Mouse (Mus musculus): ENCODE data around the gene Six6.

Gene Six6

GRCm38 (mm10) chr12:72939616-72940015, at the start of gene Six6:
Gene Six6, plus strand, starts transcription at chr12:72939892.
- no peak for DNase-seq (ENCODE audit: extremely low read depth, low read depth, low spot score)

GRCm38 (mm10) chr12:72917159-72917993, 22.3 kb upstream of the Six6 start:
- no peak for DNase-seq (ENCODE audit: extremely low read depth, low read depth, low spot score)

GRCm38 (mm10) chr12:72936751-72937150, 2.9 kb upstream of the Six6 start:
- DNase-seq (ENCODE audit: extremely low read depth, low read depth, low spot score) = no peak

- no peak for DNase-seq (ENCODE audit: extremely low read depth, low read depth, low spot score)
Observed at GRCm38 (mm10) chr12:72937537-72938120, 2.1 kb upstream of the Six6 start.

GRCm38 (mm10) chr12:72938176-72938575, 1.5 kb upstream of the Six6 start:
- DNase-seq (ENCODE audit: extremely low read depth, low read depth, low spot score) = no peak

GRCm38 (mm10) chr12:72938600-72939490, 847 bp upstream of the Six6 start:
- no peak for DNase-seq (ENCODE audit: extremely low read depth, low read depth, low spot score)

GRCm38 (mm10) chr12:72940071-72940821, 554 bp downstream of the Six6 start, which contains the start of gene 4930447C04Rik:
Gene 4930447C04Rik, minus strand, starts transcription at chr12:72940774.
- DNase-seq (ENCODE audit: extremely low read depth, low read depth, low spot score) = no peak

- DNase-seq (ENCODE audit: extremely low read depth, low read depth, low spot score) = no peak
Observed at GRCm38 (mm10) chr12:72940822-72941397, 1.2 kb downstream of the Six6 start.

GRCm38 (mm10) chr12:72941398-72942051, 1.8 kb downstream of the Six6 start:
- no peak for DNase-seq (ENCODE audit: extremely low read depth, low read depth, low spot score)

GRCm38 (mm10) chr12:72942171-72942570, 2.5 kb downstream of the Six6 start:
- DNase-seq (ENCODE audit: extremely low read depth, low read depth, low spot score) = no peak

GRCm38 (mm10) chr12:72943574-72944110, 4.0 kb downstream of the Six6 start:
- no peak for DNase-seq (ENCODE audit: extremely low read depth, low read depth, low spot score)

GRCm38 (mm10) chr12:72944411-72945225, 4.9 kb downstream of the Six6 start:
- no peak for DNase-seq (ENCODE audit: extremely low read depth, low read depth, low spot score)

- no peak for DNase-seq (ENCODE audit: extremely low read depth, low read depth, low spot score)
Observed at GRCm38 (mm10) chr12:72945301-72946063, 5.8 kb downstream of the Six6 start.

GRCm38 (mm10) chr12:72946064-72946395, 6.3 kb downstream of the Six6 start:
- no peak for DNase-seq (ENCODE audit: extremely low read depth, low read depth, low spot score)

GRCm38 (mm10) chr12:72946805-72947204, 7.1 kb downstream of the Six6 start:
- DNase-seq (ENCODE audit: extremely low read depth, low read depth, low spot score) = no peak

GRCm38 (mm10) chr12:72947335-72947734, 7.6 kb downstream of the Six6 start:
- no peak for DNase-seq (ENCODE audit: extremely low read depth, low read depth, low spot score)

GRCm38 (mm10) chr12:72953089-72953488, 13.4 kb downstream of the Six6 start:
- no peak for DNase-seq (ENCODE audit: extremely low read depth, low read depth, low spot score)

- DNase-seq (ENCODE audit: extremely low read depth, low read depth, low spot score) = no peak
Observed at GRCm38 (mm10) chr12:72953858-72954257, 14.2 kb downstream of the Six6 start.
